Mouse (Mus musculus) CH12.LX (cell line): ENCODE measurements around the gene Klk7. TPM values are rescaled to one million over a fixed set of nuclear protein-coding genes. Genes with fewer than 3 reads are reported as not detected.

ENCODE experiments used
- DNase-seq: peaks from one replicate; pipeline ENCODE4 v3.0.0-alpha.2; 2013; ENCODE audit errors: extremely low read depth
- H3K27ac ChIP-seq: 2 replicates; pipeline ENCODE4 v1.5.1; 2012; ENCODE audit warnings: low read depth, mild to moderate bottlenecking, control low read depth, moderate library complexity; ENCODE audit not compliant: insufficient read depth
- H3K27me3 ChIP-seq: replicated peaks from 2 replicates; pipeline ENCODE3; 2012; ENCODE audit warnings: inconsistent platforms
- H3K36me3 ChIP-seq, 2 experiments: replicated peaks in 1 of 2; 2 replicates each; pipeline versions ENCODE3 to v1.6.1; 2012; ENCODE audit warnings: inconsistent platforms in 1 of 2, low read length in 1 of 2, mild to moderate bottlenecking in 1 of 2, mixed read lengths in 1 of 2, moderate library complexity in 1 of 2; ENCODE audit not compliant: control insufficient read depth in 1 of 2, insufficient read depth in 1 of 2
- H3K4me1 ChIP-seq, 2 experiments: 2 replicates each; pipeline ENCODE4 v1.6.1; 2012; ENCODE audit warnings: inconsistent platforms in 1 of 2, moderate library complexity in 1 of 2; ENCODE audit not compliant: insufficient read depth in 2 of 2, control insufficient read depth in 1 of 2
- H3K4me2 ChIP-seq: 2 replicates; pipeline ENCODE4 v1.6.1; 2012; ENCODE audit warnings: low read depth, mild to moderate bottlenecking, control low read depth; ENCODE audit not compliant: poor library complexity, insufficient read depth, severe bottlenecking
- H3K4me3 ChIP-seq, 3 experiments: fragments of 150-350 bp in 1 of 3; sonication (generic) in 1 of 3; replicated peaks in 1 of 3; 2 replicates each; pipeline versions ENCODE3 to v1.5.1; 2011 to 2012; ENCODE audit warnings: low read depth in 2 of 3, low read length in 2 of 3, mild to moderate bottlenecking in 2 of 3, moderate library complexity in 2 of 3, control low read depth in 1 of 3, improper control_type of control experiment in 1 of 3, inconsistent platforms in 1 of 3, mixed read lengths in 1 of 3; ENCODE audit not compliant: poor library complexity in 1 of 3
- H3K79me2 ChIP-seq: replicated peaks from 2 replicates; pipeline ENCODE4 v1.6.1; 2012; ENCODE audit warnings: mild to moderate bottlenecking, moderate library complexity; ENCODE audit not compliant: control insufficient read depth, poor library complexity, insufficient read depth, severe bottlenecking; ENCODE audit errors: extremely low read depth
- H3K9ac ChIP-seq: 2 replicates; pipeline ENCODE4 v1.6.1; 2012; ENCODE audit warnings: low read depth, mild to moderate bottlenecking, control low read depth, moderate library complexity; ENCODE audit not compliant: insufficient read depth
- H3K9me3 ChIP-seq: replicated peaks from 2 replicates; pipeline ENCODE3; 2012; ENCODE audit warnings: low read length, inconsistent platforms, mixed read lengths
- BHLHE40 ChIP-seq: IDR thresholded peaks from 2 replicates; pipeline ENCODE4 v1.6.1; 2011; ENCODE audit warnings: mild to moderate bottlenecking, low read depth, low read length, improper control_type of control experiment
- CTCF ChIP-seq, 2 experiments: IDR thresholded peaks in 1 of 2; conservative IDR thresholded peaks in 1 of 2; 2 replicates each; pipeline ENCODE4 v1.5.1; 2011 to 2012; ENCODE audit warnings: low read depth in 2 of 2, low read length in 2 of 2, improper control_type of control experiment in 1 of 2, inconsistent platforms in 1 of 2, mild to moderate bottlenecking in 1 of 2, moderate library complexity in 1 of 2
- E2F4 ChIP-seq: IDR thresholded peaks from 2 replicates; pipeline ENCODE4 v1.6.1; 2011; ENCODE audit warnings: low read depth, low read length, improper control_type of control experiment; ENCODE audit not compliant: insufficient replicate concordance
- ETS1 ChIP-seq: conservative IDR thresholded peaks from 2 replicates; pipeline ENCODE4 v1.6.1; 2012; ENCODE audit warnings: low read depth, mild to moderate bottlenecking, inconsistent platforms, low read length, improper control_type of control experiment, moderate library complexity
- GABPA ChIP-seq: IDR thresholded peaks from 2 replicates; pipeline ENCODE4 v1.6.1; 2012; ENCODE audit warnings: low read depth, low read length, improper control_type of control experiment, inconsistent platforms; ENCODE audit not compliant: insufficient replicate concordance
- HCFC1 ChIP-seq: IDR thresholded peaks from 2 replicates; pipeline ENCODE4 v1.6.1; 2012; ENCODE audit warnings: low read depth, mild to moderate bottlenecking, inconsistent platforms, low read length, improper control_type of control experiment
- IRF4 ChIP-seq: IDR thresholded peaks from 2 replicates; pipeline ENCODE4 v1.6.1; 2014; ENCODE audit warnings: low read depth, mild to moderate bottlenecking, inconsistent platforms, low read length, improper control_type of control experiment
- JUN ChIP-seq: IDR thresholded peaks from 2 replicates; pipeline ENCODE4 v1.6.1; 2011; ENCODE audit warnings: low read depth, mild to moderate bottlenecking, low read length, improper control_type of control experiment, moderate library complexity; ENCODE audit not compliant: insufficient read depth
- JUND ChIP-seq: conservative IDR thresholded peaks from 2 replicates; pipeline ENCODE4 v1.6.1; 2011; ENCODE audit warnings: low read depth, low read length, improper control_type of control experiment
- KAT2A ChIP-seq: IDR thresholded peaks from 2 replicates; pipeline ENCODE4 v1.6.1; 2012; ENCODE audit warnings: low read length, improper control_type of control experiment, inconsistent platforms; ENCODE audit not compliant: insufficient replicate concordance
- MAX ChIP-seq: IDR thresholded peaks from 2 replicates; pipeline ENCODE4 v1.6.1; 2011; ENCODE audit warnings: low read length, improper control_type of control experiment
- MAZ ChIP-seq: IDR thresholded peaks from 2 replicates; pipeline ENCODE4 v1.6.1; 2012; ENCODE audit warnings: low read depth, mild to moderate bottlenecking, inconsistent platforms, low read length, improper control_type of control experiment, moderate library complexity
- MXI1 ChIP-seq: IDR thresholded peaks from 2 replicates; pipeline ENCODE4 v1.6.1; 2011; ENCODE audit warnings: mild to moderate bottlenecking, low read depth, low read length, improper control_type of control experiment
- MYC ChIP-seq: IDR thresholded peaks from 2 replicates; pipeline ENCODE4 v1.6.1; 2011; ENCODE audit warnings: low read depth, mild to moderate bottlenecking, improper control_type of control experiment, low read length
- NELFE ChIP-seq: IDR thresholded peaks from 2 replicates; pipeline ENCODE4 v1.6.1; 2011; ENCODE audit warnings: low read depth, low read length, improper control_type of control experiment
- POLR2A ChIP-seq: IDR thresholded peaks from 2 replicates; pipeline ENCODE4 v1.6.1; 2011; ENCODE audit warnings: low read depth, mild to moderate bottlenecking, improper control_type of control experiment, low read length
- POLR2AphosphoS2 ChIP-seq: IDR thresholded peaks from 2 replicates; pipeline ENCODE4 v1.6.1; 2011; ENCODE audit warnings: low read depth, low read length, improper control_type of control experiment
- RAD21 ChIP-seq: IDR thresholded peaks from 2 replicates; pipeline ENCODE4 v1.6.1; 2011; ENCODE audit warnings: low read depth, mild to moderate bottlenecking, low read length, improper control_type of control experiment, moderate library complexity
- RCOR1 ChIP-seq: conservative IDR thresholded peaks from 2 replicates; pipeline ENCODE4 v1.6.1; 2012; ENCODE audit warnings: low read depth, mild to moderate bottlenecking, inconsistent platforms, low read length, improper control_type of control experiment
- SIN3A ChIP-seq: IDR thresholded peaks from 2 replicates; pipeline ENCODE4 v1.6.1; 2012; ENCODE audit warnings: low read length, improper control_type of control experiment, inconsistent platforms
- SMC3 ChIP-seq: IDR thresholded peaks from 2 replicates; pipeline ENCODE4 v1.6.1; 2011; ENCODE audit warnings: low read depth, low read length, improper control_type of control experiment
- TBP ChIP-seq: conservative IDR thresholded peaks from 2 replicates; pipeline ENCODE4 v1.6.1; 2011; ENCODE audit warnings: low read depth, low read length, improper control_type of control experiment
- TCF12 ChIP-seq: IDR thresholded peaks from 2 replicates; pipeline ENCODE4 v1.6.1; 2014; ENCODE audit warnings: low read depth, mild to moderate bottlenecking, inconsistent platforms, low read length, improper control_type of control experiment
- USF2 ChIP-seq: conservative IDR thresholded peaks from 2 replicates; pipeline ENCODE4 v1.6.1; 2011; ENCODE audit warnings: low read depth, low read length, improper control_type of control experiment
- ZC3H11A ChIP-seq: IDR thresholded peaks from 2 replicates; pipeline ENCODE4 v1.6.1; 2012; ENCODE audit warnings: low read depth, mild to moderate bottlenecking, inconsistent platforms, low read length, improper control_type of control experiment
- ZKSCAN1 ChIP-seq: IDR thresholded peaks from 2 replicates; pipeline ENCODE4 v1.6.1; 2012; ENCODE audit warnings: low read depth, inconsistent platforms, low read length, improper control_type of control experiment, borderline replicate concordance
- ZMIZ1 ChIP-seq: IDR thresholded peaks from 2 replicates; pipeline ENCODE4 v1.6.1; 2012; ENCODE audit warnings: low read depth, mild to moderate bottlenecking, inconsistent platforms, low read length, improper control_type of control experiment
- ZNF384 ChIP-seq: IDR thresholded peaks from 2 replicates; pipeline ENCODE4 v1.6.1; 2012; ENCODE audit warnings: low read depth, low read length, improper control_type of control experiment, inconsistent platforms
- dilution Hi-C: fragments of 300-500 bp; cut with MboI; formaldehyde crosslinking; loops from 2 replicates; pipeline ENCODE4 v1.14.3; 2020; ENCODE audit warnings: low sequenced_read_pairs; ENCODE audit not compliant: extremely low pct_unique_long_range_greater_than_20kb, extremely low pct_ligation_motif_present
- in situ Hi-C: fragments of 300-500 bp; cut with MboI; formaldehyde crosslinking; loops from 3 replicates; pipeline ENCODE4 v1.14.3; 2019; ENCODE audit warnings: low sequenced_read_pairs, low pct_ligation_motif_present, low pct_unique_long_range_greater_than_20kb, mixed read lengths
- polyA plus RNA-seq: library from polyadenylated mRNA; unstranded; fragments of >175 nt; gene quantifications from 2 replicates; pipeline ENCODE4 v1.2.1, GENCODE M21; 2012; ENCODE audit warnings: low read depth; ENCODE audit not compliant: insufficient read length
- total RNA-seq, 2 experiments: library from RNA; depleted of rRNA; stranded (reverse); fragments of 300-350 nt in 1 of 2; fragments of >200 nt in 1 of 2; gene quantifications; 2 replicates each; pipeline ENCODE4 v1.2.3; 2012 to 2014

The Klk7 gene
- total and polyA plus RNA-seq, 3 experiments: not detected

- dilution Hi-C loops: no loop called here
Measured at GRCm38 (mm10) chr7:43789295-43789694, 21.8 kb upstream of the Klk7 start.

GRCm38 (mm10) chr7:43791591-43791990, 19.5 kb upstream of the Klk7 start, which contains the start of gene Klk9:
Klk9 (plus strand) TSS chr7:43791891.
- H3K9ac ChIP-seq: no peak within 1 kb of the TSS
- H3K9me3 ChIP-seq: no peaks in the 10 kb centered on the region
- H3K36me3 ChIP-seq: no peaks in the 10 kb centered on the region
- no peak within 1 kb of the TSS for H3K27ac ChIP-seq
- TF ChIP-seq E2F4: no peak
- TF ChIP-seq TCF12: no peak
- no peak for TF ChIP-seq GABPA
- no peak for TF ChIP-seq NELFE
- TF ChIP-seq POLR2A: no peak
- TF ChIP-seq USF2: no peak
- no peak for TF ChIP-seq ZKSCAN1
- TF ChIP-seq JUN: no peak
- TF ChIP-seq JUND: no peak
- TF ChIP-seq ZNF384: no peak
- TF ChIP-seq POLR2AphosphoS2: no peak
- no peak for TF ChIP-seq SIN3A
- TF ChIP-seq MYC: no peak
- no peak for TF ChIP-seq ETS1
- TF ChIP-seq ZMIZ1: no peak
- no peak for TF ChIP-seq HCFC1
- no peak for TF ChIP-seq MAZ
- TF ChIP-seq TBP: no peak
- no peak for TF ChIP-seq ZC3H11A
- no peak for TF ChIP-seq IRF4
- peaks cover 6 to 10% of the 10 kb centered on the region in 2 experiments for H3K4me1 ChIP-seq
- H3K27me3 ChIP-seq: peaks cover 76% of the 10 kb centered on the region
- no peak within 1 kb of the TSS for H3K4me2 ChIP-seq
- in situ Hi-C loops: loop anchor here (25.0 kb wide), 1 partner anchor 304 kb away; the partner anchor contains the start of gene Iglon5
- H3K4me3 ChIP-seq: no peak within 1 kb of the TSS
- no peaks in the 10 kb centered on the region for H3K79me2 ChIP-seq
- dilution Hi-C loops: no loop called here
- DNase-seq: no peak

More at GRCm38 (mm10) chr7:43789295-43789694, 21.8 kb upstream of the Klk7 start:
- no peak for DNase-seq
- Histone ChIP-seq H3K4me1 (no peaks in the 10 kb centered on the region; a peak in 1 of 4 replicates), H3K9me3 (no peaks in the 10 kb centered on the region), H3K4me3 (no peak overlapping the region), H3K4me2 (no peak overlapping the region), H3K36me3 (no peaks in the 10 kb centered on the region), H3K27me3 (peaks cover 74% of the 10 kb centered on the region), H3K79me2 (no peaks in the 10 kb centered on the region), H3K9ac (no peak overlapping the region), H3K27ac (no peak overlapping the region)
- in situ Hi-C loops: loop anchor here (25.0 kb wide), 1 partner anchor 302 kb away; the partner anchor contains the start of gene Iglon5
- no peak for TF ChIP-seq E2F4
- peak in 1 of 2 experiments; percentile 54; a peak in 2 of 4 replicates for TF ChIP-seq CTCF (conservative IDR thresholded peaks at IDR 0.05 in 1 of 2, IDR thresholded peaks at IDR 0.05 in 1 of 2; ENCODE audit: low read depth in 2 of 2, low read length in 2 of 2)
- no peak for TF ChIP-seq RCOR1
- TF ChIP-seq SMC3: peak; percentile 29; the same call in 1 of the 2 replicates
- no peak for TF ChIP-seq BHLHE40
- TF ChIP-seq RAD21: peak; percentile 29
- no peak for TF ChIP-seq MXI1
- no peak for TF ChIP-seq ZMIZ1
- TF ChIP-seq MAX: no peak
- TF ChIP-seq JUN: no peak
- no peak for TF ChIP-seq USF2
- no peak for TF ChIP-seq ZC3H11A
- TF ChIP-seq ZNF384: no peak
- TF ChIP-seq KAT2A: no peak
